Mouse (Mus musculus): ENCODE results near the gene Ephb3.

- TF ChIP-seq CTCF (IDR thresholded peaks at IDR 0.05; ENCODE audit: borderline replicate concordance, insufficient read depth, low read depth, low read length) (no peak), POLR2A (IDR thresholded peaks at IDR 0.05; ENCODE audit: borderline replicate concordance, insufficient read depth, low read length) (no peak)
These were observed 16.2 kb upstream of the Ephb3 start for GRCm38 (mm10) chr16:21188345-21188744.
